Mouse (Mus musculus): ENCODE measurements around the gene Fxyd5. TPM values are rescaled to one million over a fixed set of nuclear protein-coding genes. Genes with fewer than 3 reads are reported as not detected.

Gene Fxyd5
- total RNA-seq, 2 experiments from 2014 or later, result 22.6 to 27.8 TPM

GRCm38 (mm10) chr7:31067836-31068235 lies 25.6 kb upstream of the Fxyd5 start:
- intact Hi-C loops (cut with DNase I), result no loop called here
- DNase-seq (ENCODE audit: low spot score in 2 of 2), result peak in 1 of 2 experiments; percentile 67

DNA sequence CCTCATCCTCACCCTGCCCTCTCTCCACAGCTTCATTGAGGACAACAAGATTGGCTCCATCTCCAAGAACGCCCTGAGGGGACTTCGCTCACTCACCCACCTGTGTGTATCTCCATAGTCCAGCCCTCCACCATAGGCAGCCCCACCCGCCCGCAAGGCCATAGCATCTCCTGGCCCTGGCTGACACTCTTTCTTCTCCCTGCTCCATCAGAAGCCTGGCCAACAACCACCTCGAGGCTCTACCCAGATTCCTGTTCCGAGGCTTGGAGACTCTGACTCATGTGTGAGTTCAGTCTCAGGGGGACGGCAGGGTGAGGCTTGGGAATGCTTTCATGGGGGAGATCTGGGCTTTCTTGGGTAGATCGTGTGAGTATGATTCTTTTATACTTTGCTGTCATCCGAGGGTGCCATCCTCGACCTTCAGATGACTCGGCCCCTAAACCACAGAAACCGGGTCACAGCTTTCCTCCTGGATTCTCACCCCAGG lies 20.8 kb upstream of the Fxyd5 start:
- intact Hi-C loops (cut with DNase I), result no loop called here
- DNase-seq (ENCODE audit: low spot score in 2 of 2), result no peak

DNA sequence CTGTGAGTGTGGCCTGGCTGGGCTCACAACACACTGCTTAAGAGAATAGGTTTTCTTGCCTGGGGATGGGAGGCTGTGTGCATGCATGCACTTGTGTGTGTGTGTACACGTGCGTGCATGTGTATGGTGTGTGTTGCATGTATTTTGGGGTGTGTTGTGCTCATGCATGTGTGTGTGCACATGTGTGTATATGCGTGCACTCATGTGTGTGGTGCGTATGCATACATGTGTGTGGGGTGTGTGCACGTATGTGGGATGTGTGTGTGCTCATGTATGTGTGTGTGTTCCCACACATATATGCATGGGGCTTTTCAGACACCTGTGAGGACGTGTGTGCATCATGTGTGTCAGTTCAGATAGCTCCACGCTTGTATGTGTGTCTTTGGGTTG lies 18.3 kb upstream of the Fxyd5 start:
- intact Hi-C loops (cut with DNase I), result no loop called here
- no peak for DNase-seq (ENCODE audit: low spot score in 2 of 2)

DNA sequence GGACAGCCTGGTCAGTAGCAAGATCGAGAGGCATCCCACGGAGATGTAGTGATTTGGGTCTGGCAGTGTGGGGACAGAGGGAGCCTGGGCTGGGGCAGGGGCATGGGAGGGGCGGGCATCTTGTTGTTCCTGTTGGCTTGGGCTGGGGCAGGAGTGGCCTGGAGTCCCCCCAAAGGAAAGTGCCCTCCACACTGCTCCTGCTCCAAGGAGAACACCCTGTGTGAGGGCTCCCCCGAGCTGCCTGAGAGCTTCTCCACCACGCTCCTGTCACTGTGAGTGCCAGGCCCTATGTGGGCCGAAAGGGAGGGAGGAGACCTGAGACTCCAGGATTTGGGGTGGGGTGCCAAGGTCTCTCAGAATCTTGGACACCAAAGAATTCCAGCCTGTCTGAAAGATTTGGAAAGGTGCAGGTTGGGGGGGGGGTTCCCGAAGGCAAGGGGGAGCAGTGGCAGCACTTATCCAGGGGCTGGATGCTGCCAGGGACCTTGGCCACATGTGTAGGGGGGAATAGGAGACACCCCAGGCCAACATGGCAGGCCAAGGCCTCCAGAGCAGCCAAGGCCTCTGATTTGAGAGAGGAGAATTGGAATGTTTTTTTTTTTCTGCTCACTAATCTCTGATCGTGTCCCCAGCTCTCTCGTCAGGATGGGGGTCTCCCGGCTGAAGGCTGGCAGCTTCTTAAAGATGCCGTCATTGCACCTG lies 17.8 kb upstream of the Fxyd5 start:
- intact Hi-C loops (cut with DNase I), result loop anchor here (1.0 kb wide), 2 partner anchors 18 to 37 kb away; no protein-coding TSS in a partner anchor
- DNase-seq (ENCODE audit: low spot score in 2 of 2), result no peak

DNA sequence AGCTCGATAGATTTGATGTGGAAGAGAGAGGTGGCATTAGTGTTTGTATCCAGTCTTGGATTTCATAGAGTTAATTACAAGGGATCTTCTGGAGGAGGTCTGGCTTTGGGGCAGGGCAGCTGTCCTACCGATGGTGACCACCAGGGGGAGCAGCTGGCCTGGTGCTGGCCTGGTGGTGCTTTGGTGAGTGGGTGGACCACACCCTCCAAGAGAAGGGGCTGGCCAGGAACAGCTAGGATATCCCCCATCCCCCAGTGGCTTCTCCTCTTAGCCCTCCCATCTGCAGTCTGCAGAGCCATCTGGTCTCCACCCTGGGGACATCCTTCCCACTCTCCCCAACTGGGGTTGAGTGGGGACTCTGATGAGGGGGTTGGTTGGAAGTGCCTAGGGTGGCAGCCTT lies 16.8 kb upstream of the Fxyd5 start, which contains the start of gene Lgi4:
TSS of gene Lgi4 (plus strand) at position 235 of the 400 bp plus-strand sequence.
- peak; percentile 80 to 87 for DNase-seq (ENCODE audit: low spot score in 2 of 2)
- intact Hi-C loops (cut with DNase I), result loop anchor here (1.0 kb wide), 2 partner anchors 19 to 38 kb away; no protein-coding TSS in a partner anchor

GRCm38 (mm10) chr7:31058211-31058610 lies 15.9 kb upstream of the Fxyd5 start:
- intact Hi-C loops (cut with DNase I), result no loop called here
- DNase-seq (ENCODE audit: low spot score in 2 of 2), result no peak

DNA sequence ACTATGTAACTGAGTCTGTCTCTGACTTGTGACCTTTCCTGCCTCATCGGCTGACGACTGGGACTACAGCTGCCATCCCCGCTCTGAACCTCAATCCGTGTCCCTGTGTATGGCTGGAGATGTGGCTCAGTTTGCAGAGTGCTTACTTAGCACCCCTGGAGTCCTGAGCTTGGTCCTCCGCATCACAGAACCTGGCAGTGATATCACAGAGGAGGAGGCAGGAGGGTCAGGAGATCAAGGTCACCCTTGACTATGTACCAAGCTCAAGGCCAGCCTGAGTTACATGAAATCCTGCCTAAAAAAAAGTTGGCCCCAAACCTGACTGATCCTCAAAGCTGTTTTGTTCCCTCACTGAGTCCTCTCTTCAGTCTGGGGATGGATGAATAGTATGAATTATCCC lies 15.4 kb upstream of the Fxyd5 start:
- no peak for DNase-seq (ENCODE audit: low spot score in 2 of 2)
- intact Hi-C loops (cut with DNase I), result no loop called here

GRCm38 (mm10) chr7:31057071-31057470 lies 14.8 kb upstream of the Fxyd5 start, which contains the start of gene Fxyd1:
Gene Fxyd1, minus strand, starts transcription at chr7:31057199.
- intact Hi-C loops (cut with DNase I), result no loop called here
- no peak for DNase-seq (ENCODE audit: low spot score in 2 of 2)

DNA sequence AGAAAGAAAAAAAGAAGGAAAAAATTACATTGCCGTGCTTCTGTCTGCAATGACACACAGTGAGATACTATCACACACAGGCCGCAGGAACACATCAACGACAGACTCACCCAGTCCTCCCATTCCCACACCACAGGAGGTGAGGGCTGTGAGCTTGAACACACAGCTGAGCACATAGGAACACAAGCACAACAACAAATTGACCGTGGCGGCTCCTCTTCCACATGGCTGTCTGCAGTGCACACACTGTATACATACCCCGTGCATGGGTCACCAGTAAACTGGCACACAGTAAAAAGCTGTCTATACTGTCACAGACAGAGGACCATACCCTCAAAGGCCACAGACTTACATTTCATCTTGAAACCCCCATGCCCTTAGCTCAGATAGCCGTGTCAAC lies 14.2 kb upstream of the Fxyd5 start:
- intact Hi-C loops (cut with DNase I), result no loop called here
- DNase-seq (ENCODE audit: low spot score in 2 of 2), result no peak

DNA sequence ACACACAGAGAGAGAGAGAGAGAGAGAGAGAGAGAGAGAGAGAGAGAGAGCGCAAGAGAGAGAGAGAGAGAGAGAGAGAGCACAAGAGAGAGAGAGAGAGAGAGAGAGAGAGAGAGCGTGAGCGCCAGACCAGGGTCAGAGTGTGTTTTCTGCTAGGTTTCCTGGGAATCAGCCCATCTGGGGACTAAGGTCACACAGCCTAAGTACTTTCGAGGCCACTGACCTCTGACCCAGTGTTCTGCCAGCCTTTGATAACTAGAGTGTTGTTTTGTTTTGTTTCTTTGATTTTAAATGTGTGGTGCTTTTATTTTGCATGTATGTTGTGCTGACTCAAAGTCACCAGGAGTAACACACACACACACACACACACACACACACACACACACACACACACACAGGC lies 13.6 kb upstream of the Fxyd5 start:
- no peak for DNase-seq (ENCODE audit: low spot score in 2 of 2)
- intact Hi-C loops (cut with DNase I), result no loop called here

DNA sequence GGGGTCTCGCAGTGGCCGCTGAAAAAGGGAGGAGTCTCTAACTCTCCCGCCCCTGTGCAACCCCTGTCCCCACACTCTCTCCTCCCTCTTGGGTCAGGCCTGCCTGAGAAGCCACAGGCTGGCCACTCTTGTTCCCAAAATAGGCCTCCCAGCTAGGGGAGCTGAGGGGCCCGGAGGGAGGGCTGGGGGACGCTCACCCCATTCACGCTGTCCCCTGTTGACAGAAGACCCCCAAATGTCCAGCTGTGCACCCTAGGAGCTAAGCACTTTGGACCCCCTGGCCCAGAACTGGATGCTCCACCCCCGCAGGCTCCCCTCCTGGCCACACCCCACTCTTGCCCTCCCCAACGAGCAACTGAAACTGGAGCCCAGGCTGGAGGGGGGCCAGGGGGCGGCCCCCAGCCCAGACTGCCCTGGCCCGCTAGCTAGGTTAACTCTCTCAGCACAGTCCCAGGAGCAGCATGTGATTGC lies 13.1 kb upstream of the Fxyd5 start:
- intact Hi-C loops (cut with DNase I), result no loop called here
- peak in 1 of 2 experiments; percentile 42 for DNase-seq (ENCODE audit: low spot score in 2 of 2)

GRCm38 (mm10) chr7:31054661-31055320 lies 12.5 kb upstream of the Fxyd5 start:
- intact Hi-C loops (cut with DNase I), result no loop called here

GRCm38 (mm10) chr7:31053882-31054447 lies 11.7 kb upstream of the Fxyd5 start:
- intact Hi-C loops (cut with DNase I), result no loop called here
- DNase-seq (ENCODE audit: low spot score in 2 of 2), result peak in 1 of 2 experiments; percentile 18

More at GRCm38 (mm10) chr7:31054661-31055320, 12.5 kb upstream of the Fxyd5 start:
- no peak for DNase-seq (ENCODE audit: low spot score in 2 of 2)

DNA sequence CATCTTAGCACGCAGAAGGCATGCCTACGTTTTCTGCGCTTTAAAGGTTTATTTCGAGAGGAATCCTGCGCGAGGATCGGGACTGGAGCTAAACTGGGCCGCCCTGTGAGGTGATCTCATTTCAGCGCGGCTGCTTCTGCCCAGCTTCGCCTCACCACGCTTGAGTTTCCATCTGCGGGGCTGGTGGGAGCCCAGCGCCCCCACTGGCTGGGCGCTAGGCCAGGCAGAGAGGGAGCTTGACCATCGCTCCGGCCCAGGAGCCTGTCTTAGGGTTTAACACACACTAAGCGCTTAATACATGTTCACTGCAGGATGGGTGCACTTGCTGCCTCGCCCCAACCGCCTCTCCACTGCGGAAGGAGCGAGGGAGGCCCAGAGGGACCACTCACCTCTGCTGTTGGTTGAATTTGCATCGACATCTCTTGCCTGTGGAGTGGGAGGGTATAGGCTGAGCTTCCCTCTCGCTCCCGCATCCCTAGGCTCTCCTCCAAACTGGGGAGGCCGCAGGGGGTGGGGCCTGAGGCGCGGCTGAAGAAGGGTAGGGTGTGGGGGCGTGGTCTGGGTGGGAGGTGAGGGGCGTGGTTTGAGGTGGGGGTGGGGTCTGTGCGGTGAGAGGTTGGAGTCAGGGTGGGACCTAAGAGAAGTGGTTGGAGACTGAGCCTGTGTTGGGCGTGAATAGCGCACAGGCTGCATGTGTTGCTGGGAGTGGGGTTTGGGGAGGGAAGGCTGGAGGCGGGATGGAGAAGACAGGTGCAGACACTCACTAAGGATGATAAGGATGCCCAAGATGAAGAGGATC lies 10.6 kb upstream of the Fxyd5 start:
- intact Hi-C loops (cut with DNase I), result no loop called here
- peak; percentile 74 to 92 for DNase-seq (ENCODE audit: low spot score in 2 of 2)

DNA sequence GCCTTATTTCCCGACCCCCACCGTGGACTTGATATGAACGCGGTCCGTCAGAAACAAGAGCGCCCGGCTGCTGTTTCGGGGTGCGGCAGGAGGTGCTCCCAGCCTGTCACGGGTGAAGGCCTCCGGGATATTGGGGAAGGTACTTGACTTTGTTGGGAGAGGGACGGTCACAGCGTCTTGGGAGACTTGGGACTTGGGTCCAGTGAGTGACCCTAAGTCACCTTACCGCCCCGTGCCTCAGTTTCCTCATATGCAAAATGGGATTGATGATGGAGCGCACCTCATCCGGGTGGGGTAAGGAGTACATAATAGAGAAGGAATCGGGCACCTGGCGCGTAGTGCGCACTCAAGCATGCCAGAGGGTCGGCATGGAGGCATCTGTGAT lies 10.0 kb upstream of the Fxyd5 start:
- intact Hi-C loops (cut with DNase I), result no loop called here

GRCm38 (mm10) chr7:31051321-31052021 lies 9.2 kb upstream of the Fxyd5 start, which contains the start of gene Fxyd7:
Gene Fxyd7, minus strand, starts transcription at chr7:31051467.
- intact Hi-C loops (cut with DNase I), result no loop called here
- peak; percentile 12 to 44 for DNase-seq (ENCODE audit: low spot score in 2 of 2)

More for the DNA sequence above, 10.0 kb upstream of the Fxyd5 start:
- DNase-seq (ENCODE audit: low spot score in 2 of 2), result no peak

- intact Hi-C loops (cut with DNase I), result loop anchor here (1.0 kb wide), 2 partner anchors 33 to 94 kb away; no protein-coding TSS in a partner anchor
- peak; percentile 71 to 81 for DNase-seq (ENCODE audit: low spot score in 2 of 2)
Observed at GRCm38 (mm10) chr7:31050921-31051320, 8.6 kb upstream of the Fxyd5 start.

DNA sequence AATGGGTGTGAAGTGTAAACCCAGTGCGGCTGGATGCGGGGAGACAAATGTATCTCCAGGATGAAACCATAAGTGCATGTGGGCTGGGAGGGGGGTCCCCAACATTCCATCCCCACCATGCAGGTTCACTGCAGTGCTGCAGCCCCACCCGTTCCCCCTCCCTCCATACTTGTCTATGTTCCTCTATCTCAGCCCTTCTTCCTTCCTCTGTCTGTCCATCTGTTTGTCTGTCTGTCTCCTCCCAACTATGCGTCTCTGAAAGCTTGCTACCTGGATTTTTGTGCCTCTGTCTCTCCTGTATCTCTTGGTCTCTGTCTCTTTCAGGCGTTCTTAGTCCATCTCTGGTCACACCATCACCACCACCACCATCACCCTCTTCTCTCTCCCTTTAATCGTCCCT lies 8.2 kb upstream of the Fxyd5 start:
- peak in 1 of 2 experiments; percentile 16 for DNase-seq (ENCODE audit: low spot score in 2 of 2)
- intact Hi-C loops (cut with DNase I), result loop anchor here (1.0 kb wide), 2 partner anchors 32 to 93 kb away; no protein-coding TSS in a partner anchor

DNA sequence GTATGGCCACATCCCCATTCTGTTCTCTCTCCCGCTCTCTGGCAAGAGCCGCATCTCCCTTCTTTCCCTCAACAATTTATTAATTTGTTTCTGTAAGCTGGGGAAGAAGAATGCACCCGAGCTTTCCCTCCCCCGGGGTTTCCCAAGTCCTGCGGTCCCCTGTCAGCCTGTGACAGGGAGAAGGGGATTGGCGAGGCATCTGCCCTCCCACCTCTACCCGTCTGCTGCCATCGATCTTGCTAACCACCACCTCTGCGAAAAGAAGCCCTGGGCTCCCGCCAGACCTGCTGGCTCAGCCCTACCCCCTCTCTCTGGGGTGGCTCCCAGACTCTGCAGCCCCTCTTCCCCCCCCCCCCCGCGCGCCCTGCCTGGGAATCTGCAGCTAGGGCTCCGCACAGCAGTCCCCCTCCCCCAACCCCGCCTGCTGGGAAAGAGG lies 7.6 kb upstream of the Fxyd5 start:
- DNase-seq (ENCODE audit: low spot score in 2 of 2), result peak; percentile 61 to 85
- intact Hi-C loops (cut with DNase I), result loop anchor here (1.0 kb wide), 2 partner anchors 32 to 93 kb away; no protein-coding TSS in a partner anchor
